Mouse (Mus musculus) spleen, adult 12 weeks (tissue): ENCODE measurements around the gene Prmt3.

Source experiments
- DNase-seq: peaks from one replicate; pipeline ENCODE4 v3.0.0; 2022; ENCODE audit warnings: low spot score

The Prmt3 gene

DNA sequence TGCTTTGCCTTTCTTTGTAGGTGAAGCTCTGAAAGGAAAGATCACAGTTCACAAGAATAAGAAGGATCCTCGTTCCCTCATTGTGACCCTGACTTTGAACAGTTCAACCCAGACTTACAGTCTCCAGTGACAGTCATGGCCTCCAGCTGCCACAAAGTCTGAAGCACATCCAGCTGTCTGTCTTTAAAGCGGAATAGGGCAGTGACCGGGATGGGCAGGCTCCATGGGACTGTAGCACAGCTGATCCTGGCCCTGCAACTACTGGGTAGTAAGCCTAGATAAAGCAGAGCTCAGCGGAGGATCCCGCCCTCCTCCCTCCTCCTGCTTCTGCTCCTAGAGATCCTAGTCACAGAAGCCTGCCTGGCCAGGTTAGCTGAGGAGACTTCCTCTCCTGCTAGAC lies 79.2 kb downstream of the Prmt3 start:
- DNase-seq: no peak

DNA sequence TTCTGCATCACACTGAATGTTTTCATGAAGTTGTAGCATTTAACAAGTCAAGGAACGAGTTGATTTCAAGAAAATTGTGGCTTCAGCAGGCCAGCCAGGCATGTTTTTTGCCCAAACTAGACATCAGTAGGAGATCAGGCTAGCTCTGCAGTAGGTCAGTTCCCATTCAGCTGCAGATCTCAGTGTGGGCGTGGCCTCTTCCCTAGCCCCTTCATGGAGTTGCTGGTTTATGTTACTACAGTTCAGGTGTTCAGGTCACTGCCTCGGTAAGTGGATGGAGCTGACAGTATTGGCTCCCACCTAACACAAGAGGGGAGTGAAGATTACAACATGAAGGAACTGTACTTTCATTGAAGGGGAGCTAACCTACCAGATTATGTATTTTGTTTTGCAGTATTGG lies 80.1 kb downstream of the Prmt3 start:
- no peak for DNase-seq

DNA sequence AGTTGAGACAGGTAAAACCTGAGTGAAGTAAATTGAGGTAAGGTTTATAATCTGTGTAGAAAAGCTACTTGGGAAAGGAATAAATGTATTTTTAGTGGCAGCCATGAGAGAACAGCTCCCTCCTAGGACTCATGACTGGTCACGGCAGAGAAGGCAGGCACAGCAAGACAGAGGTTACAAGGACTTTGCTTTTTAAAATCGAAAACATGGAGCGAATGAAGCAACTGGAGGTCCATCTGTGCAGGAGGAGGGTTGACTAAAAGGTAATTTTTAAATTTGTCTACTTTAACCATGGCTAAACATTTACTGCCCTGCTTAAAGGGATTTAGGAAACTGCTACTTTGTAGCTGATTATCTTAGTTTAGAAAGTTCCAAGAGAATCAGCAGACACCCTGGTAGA lies 81.7 kb downstream of the Prmt3 start:
- DNase-seq: no peak

DNA sequence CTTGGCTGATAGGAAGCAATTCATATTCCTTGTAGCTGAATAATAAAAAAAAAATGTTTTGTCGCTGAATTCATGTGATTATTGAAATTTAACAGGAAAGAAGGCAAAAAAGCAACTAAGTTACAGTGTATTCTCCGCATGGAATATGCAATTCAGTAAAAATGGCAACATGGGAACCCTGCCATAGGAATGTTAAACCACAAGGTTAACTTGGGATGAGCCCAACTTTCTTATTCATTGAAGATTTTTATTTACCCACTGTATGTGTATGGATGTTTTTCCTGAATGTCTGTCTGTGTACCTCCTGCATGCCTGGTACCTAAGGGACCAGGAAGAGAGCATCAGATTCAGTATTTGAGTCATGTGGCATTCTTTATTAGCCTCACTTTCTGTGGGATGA lies 83.0 kb downstream of the Prmt3 start:
- DNase-seq: no peak

DNA sequence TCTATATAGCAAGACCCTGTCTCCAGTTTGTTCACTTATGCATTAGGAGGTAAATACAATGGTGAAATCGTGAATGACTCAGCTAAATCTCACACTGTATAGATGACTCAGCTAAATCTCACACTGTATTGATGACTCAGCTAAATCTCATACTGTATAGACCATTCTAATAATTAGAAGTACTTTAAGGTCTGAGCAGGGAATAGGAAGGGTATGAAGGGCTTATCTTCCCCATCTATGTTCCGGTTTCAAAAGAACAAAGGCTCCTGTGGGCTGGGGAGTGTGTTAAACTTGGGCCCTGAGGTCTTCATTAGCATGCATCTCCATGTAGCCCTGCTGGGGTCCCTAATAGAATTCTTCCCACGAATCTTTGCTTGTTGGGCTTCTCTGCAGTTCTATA lies 85.6 kb downstream of the Prmt3 start:
- DNase-seq: no peak

DNA sequence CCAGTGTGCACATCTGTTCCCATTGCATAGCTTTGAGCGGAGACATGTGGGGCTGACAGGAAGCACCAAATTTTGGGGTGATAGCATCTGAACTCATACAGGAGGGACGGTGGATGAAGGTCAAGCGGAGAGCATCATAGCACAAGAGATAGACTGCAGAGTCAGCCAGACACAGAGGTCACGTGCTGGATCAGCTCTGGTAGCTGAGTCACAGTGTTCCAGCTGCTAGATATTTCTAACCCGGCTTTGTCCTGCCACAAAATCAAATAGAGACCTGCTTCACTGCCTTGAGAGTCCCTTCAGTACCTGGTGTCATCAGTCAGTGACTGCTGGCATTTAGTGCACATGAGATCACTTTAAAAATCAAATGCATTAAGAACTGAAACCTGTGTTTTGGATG lies 91.5 kb downstream of the Prmt3 start:
- DNase-seq: no peak

DNA sequence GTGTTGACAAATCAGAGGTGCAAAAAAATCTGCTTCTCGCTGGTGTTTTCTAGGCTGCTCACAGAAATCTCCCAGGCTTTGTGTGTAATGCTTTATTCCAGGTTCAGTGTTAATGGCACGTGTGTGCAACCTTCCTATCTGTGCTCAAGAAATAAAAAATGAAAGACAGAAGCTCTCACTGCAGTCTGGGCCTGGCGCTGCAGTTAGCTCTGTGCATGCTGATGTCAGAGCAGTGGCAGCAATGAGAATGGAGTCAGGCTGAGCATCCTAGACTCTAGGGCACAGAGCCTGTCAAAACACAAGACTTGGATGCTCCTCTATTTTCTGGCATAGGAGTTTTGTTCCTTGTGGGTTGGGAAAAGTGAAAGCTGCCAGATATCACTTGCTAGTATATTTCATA lies 92.1 kb downstream of the Prmt3 start:
- DNase-seq: no peak

DNA sequence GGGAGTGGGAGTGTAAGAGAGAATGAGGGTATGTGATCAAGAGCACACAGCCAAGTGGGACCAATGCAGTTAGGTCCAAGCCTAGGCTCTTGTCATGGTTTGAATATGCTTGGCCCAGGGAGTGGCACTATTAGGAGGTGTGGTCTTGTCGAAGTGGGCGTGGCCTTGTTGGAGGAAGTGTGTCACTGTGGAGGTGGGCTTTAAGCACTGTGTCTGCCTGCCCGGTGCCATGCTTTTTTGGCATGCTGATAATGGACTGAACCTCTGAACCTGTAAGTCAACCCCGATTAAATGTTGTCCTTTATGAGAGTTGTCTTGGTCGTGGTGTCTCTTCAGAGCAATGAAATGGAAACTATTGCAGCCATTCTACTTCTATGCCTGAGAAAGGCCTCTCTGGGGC lies 99.2 kb downstream of the Prmt3 start:
- no peak for DNase-seq

DNA sequence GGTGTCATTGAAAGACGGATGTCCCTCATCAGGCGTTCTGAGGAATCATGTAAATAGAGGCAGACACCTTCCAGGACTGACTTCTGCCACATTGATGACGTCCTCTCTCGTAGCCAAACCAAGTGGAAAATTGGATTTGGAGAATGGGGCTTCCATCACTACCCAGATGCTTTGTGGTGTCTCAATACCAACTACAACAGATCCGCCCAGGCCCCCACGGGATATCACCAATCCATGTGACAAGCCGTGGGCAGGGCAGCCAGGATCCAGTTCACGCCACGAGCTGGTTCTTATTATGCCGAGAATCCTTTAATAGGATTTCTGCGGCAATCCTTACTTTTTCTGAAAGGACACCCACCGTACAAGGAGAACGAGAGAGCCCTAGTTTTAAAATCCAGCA lies 100.9 kb downstream of the Prmt3 start:
- no peak for DNase-seq

DNA sequence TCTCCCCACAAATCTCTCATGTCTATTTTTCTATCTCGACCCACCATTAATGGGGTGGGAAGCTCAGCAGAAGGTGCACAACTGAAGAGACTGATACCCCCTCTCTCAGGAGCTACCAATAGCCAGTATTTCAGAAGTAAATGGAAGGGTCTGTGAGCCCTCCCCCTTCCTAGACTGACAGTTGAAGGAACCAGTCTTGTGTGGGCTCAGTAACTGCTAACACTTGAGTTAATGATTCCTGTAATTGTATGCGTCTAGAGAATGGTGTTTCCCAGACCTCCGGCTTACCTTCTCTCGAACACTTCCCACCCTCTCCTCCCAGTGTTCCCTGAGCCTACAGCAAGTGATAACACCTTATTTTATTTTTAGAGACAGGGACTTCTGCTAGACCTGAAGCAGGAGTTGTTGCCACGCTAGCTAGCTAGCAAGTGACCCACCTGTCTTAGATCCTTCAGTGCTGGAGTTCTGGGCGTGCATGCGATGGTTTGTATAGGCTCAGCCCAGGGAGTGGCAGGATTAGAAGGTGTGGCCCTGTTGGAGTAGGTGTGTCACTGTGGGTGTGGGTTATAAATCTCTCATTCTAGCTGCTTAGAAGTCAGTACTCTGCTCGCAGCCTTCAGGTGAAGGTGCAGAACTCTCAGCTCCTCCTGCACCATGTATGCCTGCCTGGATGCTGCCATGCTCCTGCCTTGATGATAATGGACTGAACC lies 102.0 kb downstream of the Prmt3 start:
- DNase-seq: no peak

DNA sequence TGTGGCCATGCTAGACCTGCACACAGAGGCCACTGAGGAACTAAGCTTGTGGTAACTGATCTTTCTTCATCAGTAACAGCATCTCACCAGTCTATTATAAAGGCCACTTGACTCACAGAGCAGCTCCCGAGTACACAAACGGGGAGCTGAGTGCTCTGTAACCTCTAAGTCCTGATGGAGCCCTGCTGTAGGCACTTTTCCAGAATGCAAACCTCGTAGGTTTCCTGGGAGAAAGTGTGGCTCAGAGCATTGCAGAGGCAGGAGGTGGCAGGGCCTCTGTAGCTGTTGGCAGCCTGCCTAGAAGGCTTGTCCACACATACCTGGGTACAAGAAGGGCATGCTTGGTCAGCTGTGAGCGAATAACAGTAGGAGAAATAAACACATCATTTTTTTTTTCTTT lies 104.1 kb downstream of the Prmt3 start:
- DNase-seq: no peak

DNA sequence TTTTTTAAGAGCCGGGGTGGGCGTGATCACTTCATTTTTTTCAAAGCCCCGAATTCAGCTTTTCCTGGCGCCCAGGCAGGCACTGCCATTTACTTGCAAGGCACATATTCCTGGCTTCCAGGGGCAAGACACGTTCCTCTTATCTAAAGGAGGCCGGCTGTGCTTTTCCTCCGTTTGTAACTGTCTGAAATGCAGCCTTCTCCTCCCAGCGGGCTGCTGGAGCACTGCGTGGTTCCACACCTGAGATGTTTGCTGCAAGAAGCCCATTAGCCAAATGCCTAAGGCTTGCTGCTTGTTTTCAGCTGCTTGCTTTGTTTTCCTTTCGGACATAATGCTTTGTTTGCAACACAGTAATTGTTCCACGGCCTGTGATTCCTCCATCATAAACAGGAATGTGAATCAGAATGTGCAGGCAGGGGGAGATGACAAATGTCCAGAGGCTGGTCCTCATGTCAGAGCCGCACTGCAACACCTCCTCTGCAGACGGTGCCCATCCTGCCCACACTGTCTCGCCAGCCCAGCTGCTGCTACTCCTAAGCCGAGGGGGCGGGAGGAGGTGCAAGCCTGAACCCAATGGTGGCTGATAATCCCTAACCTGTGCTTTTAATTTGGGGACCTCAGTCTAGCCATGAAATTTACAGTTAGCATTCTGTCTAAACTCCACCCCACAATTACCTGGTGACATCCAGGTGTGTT lies 104.7 kb downstream of the Prmt3 start:
- DNase-seq: no peak

DNA sequence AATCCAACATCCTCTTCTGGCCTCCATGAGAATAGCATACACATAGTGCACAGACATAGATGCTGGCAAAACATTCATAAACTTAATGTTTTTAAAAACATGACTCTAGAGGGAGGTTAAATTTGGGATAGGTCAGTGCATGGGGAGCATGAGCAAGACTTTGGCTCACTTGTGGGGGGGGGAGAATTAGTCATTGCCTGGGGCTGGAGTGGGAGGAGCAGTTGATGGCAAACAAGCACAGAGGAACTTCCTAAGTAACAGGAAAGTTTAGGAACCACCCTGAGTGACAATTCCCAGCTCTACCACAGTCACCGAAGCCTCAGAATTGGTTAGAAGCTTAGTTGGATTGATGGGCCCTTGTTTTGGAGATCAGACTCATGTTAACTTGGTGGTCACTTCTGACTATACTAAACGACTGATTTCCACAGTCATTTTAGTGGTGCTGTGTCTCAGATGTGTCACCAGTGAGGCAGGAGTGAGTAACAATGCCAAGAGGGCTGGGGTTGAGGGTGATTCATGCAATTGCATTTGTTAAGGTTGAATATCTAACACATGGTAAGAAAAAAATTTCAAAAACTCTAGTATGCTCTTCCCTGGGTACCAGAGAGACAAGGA lies 109.7 kb downstream of the Prmt3 start:
- DNase-seq: no peak

DNA sequence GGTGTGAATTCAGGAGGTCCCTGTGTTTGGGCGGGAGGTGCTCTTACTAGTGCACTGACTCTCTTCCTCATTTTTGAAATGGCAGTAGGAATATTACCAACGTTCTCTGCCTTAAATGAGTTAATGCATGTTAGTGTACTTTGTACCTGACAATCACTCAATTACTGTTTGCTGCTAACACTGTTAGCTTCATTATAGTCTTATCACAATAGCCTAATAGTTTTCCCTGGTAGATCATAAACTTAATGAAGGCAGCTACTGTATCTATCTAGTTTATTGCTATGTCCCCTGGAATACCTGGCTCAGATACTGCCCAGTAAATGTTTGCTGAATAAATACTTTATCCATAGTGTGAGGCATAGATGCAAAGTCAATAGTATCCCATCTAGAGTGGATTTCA lies 116.6 kb downstream of the Prmt3 start:
- DNase-seq: no peak

DNA sequence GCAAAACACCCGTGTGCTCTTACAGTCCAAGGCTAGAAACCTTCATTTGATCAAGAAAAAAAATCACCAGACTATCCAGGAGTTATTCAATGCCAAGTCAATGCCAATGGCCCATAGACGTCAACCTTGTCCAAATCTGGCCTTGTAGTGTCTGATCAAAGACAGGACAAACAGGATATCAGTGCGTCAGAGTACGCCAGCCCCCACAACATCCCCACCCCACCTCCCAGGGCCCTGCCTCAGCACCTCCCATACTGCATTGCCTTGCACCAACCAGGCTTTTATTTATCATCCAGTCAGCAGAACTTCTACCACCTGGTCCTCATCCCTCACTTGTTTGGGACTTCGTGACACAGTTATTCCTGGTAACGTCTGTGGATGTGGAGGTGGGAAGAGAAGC lies 117.2 kb downstream of the Prmt3 start:
- DNase-seq: no peak

DNA sequence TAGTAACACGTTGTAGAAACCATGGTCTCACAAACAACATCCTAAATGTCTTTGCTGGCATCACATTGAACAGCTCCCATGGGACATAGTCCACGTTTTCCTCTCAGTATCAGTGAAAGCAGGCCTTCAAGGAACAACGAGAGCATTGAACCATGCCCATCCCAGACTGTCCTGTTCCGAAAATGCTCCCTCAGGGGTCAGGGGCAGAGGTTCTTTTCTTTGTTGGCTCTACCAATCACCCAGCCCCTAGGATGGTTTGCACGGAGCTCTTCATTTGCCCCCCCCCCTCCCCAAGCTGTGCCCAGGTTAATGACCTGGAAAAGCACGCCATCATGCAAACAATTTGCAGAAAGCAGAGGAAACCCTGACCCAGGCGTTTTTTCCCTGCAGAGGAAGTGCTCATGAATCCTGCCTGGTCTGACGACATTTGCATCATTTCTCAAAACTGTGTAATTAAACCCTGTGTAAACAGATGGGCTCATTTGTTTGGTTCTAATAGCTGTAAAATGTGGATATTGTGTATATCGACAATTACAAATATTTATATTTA lies 123.9 kb downstream of the Prmt3 start:
- DNase-seq: no peak

DNA sequence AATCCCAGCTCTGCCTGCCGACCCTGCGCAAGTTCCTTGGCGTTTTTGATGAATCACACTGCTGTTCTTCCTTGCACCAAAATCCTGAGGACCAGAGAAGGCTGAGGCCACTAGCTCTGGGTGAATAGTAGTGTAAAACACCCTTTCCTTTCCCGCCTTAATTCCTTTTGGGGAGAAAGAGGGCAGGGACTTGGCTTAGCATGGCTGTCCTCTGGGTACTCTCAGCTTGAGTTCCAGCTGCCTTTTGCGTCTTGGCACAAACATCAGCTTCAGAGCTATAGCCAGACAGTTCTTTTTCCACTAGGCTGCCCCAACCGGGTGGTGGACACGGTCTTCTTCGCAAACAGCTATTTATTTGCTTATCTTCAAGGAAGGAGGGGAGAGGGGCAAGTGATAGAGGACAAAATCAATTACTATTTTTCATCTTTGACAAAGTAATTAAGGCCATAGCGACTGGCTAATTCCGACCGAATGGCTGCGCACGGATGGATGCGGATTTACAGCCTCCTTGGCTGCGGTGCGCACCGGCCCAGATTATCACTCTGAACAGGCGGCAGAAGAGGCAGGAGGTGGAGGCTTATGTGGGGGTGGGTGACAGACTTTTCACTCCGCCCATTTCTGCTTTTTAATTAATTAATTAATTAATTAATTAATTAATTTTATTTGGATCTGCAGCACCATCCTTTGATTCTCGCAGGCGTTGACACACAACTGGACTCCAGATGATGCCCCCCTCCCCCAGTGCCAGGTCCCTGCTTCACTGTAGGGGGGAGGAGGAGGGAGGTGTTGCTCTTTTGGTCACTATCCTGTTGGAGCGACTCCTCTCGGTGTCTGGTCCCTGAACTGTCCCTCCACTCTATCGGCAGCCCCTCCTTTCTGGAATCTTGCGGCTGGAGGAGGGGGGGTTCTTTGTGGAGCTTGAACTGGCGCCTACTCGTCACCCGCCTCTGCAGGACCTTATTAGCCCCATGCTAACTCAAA lies 129.3 kb downstream of the Prmt3 start:
- no peak for DNase-seq
